Mouse (Mus musculus): Measurements from ENCODE around the gene Cyp4a31. TPM values are rescaled to one million over a fixed set of nuclear protein-coding genes. Genes with fewer than 3 reads are reported as not detected.

The Cyp4a31 gene
- total RNA-seq, 2 experiments from 2014 or later, result not detected

Other genes with a start within 250 kb of the Cyp4a31 start
- not detected in 2 replicates for gene Cyp4a12b, start 152.0 kb upstream of the Cyp4a31 start, total RNA-seq (2015)
- not detected in 2 replicates for gene Cyp4a12b, start 152.0 kb upstream of the Cyp4a31 start, total RNA-seq (2017)
- not detected in 2 replicates for gene Cyp4a30b, start 111.0 kb upstream of the Cyp4a31 start, total RNA-seq (2015)
- gene Cyp4a30b, start 111.0 kb upstream of the Cyp4a31 start, total RNA-seq (2017), result not detected in 2 replicates
- gene Cyp4a14, start 67.5 kb upstream of the Cyp4a31 start, total RNA-seq (2015), result not detected in 2 replicates
- not detected in 2 replicates for gene Cyp4a14, start 67.5 kb upstream of the Cyp4a31 start, total RNA-seq (2017)
- not detected in 2 replicates for gene Cyp4a10, start 45.4 kb upstream of the Cyp4a31 start, total RNA-seq (2015)
- gene Cyp4a10, start 45.4 kb upstream of the Cyp4a31 start, total RNA-seq (2017), result not detected in 2 replicates
- gene Cyp4a32, start 37.3 kb downstream of the Cyp4a31 start, total RNA-seq (2015), result not detected in 2 replicates
- not detected in 2 replicates for gene Cyp4a32, start 37.3 kb downstream of the Cyp4a31 start, total RNA-seq (2017)
- not detected in 2 replicates for gene Cyp4b1, start 84.1 kb downstream of the Cyp4a31 start, total RNA-seq (2015)
- not detected in 2 replicates for gene Cyp4b1, start 84.1 kb downstream of the Cyp4a31 start, total RNA-seq (2017)
- 45.3 and 45.4 TPM in 2 replicates for gene Efcab14, start 174.1 kb downstream of the Cyp4a31 start, total RNA-seq (2015)
- 27.7 and 28.5 TPM in 2 replicates for gene Efcab14, start 174.1 kb downstream of the Cyp4a31 start, total RNA-seq (2017)
- not detected in 2 replicates for gene Tex38, start 217.4 kb downstream of the Cyp4a31 start, total RNA-seq (2015)
- gene Tex38, start 217.4 kb downstream of the Cyp4a31 start, total RNA-seq (2017), result not detected in 2 replicates
- gene Atpaf1, start 221.2 kb downstream of the Cyp4a31 start, total RNA-seq (2015), result 14.4 and 21.8 TPM in 2 replicates
- 5.8 and 7.5 TPM in 2 replicates for gene Atpaf1, start 221.2 kb downstream of the Cyp4a31 start, total RNA-seq (2017)